Mouse (Mus musculus) kidney, embryonic 16.5 days (tissue): ENCODE measurements around the gene Elmod2. TPM values are rescaled to one million over a fixed set of nuclear protein-coding genes. Genes with fewer than 3 reads are reported as not detected.

Experiments used
- ATAC-seq: fragments of 200-750 bp; cut with Nextera tagmentation; 2 replicates; pipeline ENCODE4 v1.8.0; 2017; ENCODE audit warnings: moderate TSS enrichment; ENCODE audit not compliant: low FRiP score, low TSS enrichment
- H3K27ac ChIP-seq: fragments of 300-500 bp; sonication (generic); 2 replicates; pipeline ENCODE4 v1.5.1; 2014; ENCODE audit warnings: low read length
- H3K27me3 ChIP-seq: fragments of 300-500 bp; sonication (generic); 2 replicates; pipeline ENCODE4 v1.6.1; 2014; ENCODE audit warnings: low read length, control low read depth, mixed read lengths; ENCODE audit not compliant: insufficient read depth
- H3K36me3 ChIP-seq: fragments of 300-500 bp; sonication (generic); 2 replicates; pipeline ENCODE4 v1.6.1; 2014; ENCODE audit warnings: low read length, control low read depth, mixed read lengths; ENCODE audit not compliant: insufficient read depth
- H3K4me1 ChIP-seq: fragments of 300-500 bp; sonication (generic); 2 replicates; pipeline ENCODE4 v1.6.1; 2014; ENCODE audit warnings: low read length, control low read depth, mixed read lengths; ENCODE audit not compliant: insufficient read depth
- H3K4me2 ChIP-seq: fragments of 300-500 bp; sonication (generic); replicated peaks from 2 replicates; pipeline ENCODE4 v1.6.1; 2014; ENCODE audit warnings: low read depth, low read length
- H3K4me3 ChIP-seq: fragments of 300-500 bp; sonication (generic); 2 replicates; pipeline ENCODE4 v1.5.1; 2014; ENCODE audit warnings: mild to moderate bottlenecking, low read length
- H3K9ac ChIP-seq: fragments of 300-500 bp; sonication (generic); replicated peaks from 2 replicates; pipeline ENCODE4 v1.6.1; 2014; ENCODE audit warnings: low read length
- H3K9me3 ChIP-seq: fragments of 300-500 bp; sonication (generic); 2 replicates; pipeline ENCODE4 v1.6.1; 2016; ENCODE audit warnings: low read length, control low read depth
- WGBS: fragments of 180-500 bp; shearing (Covaris S2); extraction: QIAGEN DNeasy Blood & Tissue Kit; methylation state at CpG from one replicate; pipeline ENCODE4 v1.1.7; 2014; 5-methylcytosine and 5-hydroxymethylcytosine counted together
- polyA plus RNA-seq: library from polyadenylated mRNA; unstranded; fragments of >200 nt; fragmentation: Nextera tagmentation; extraction: Ambion mirVana; gene quantifications from 2 replicates; pipeline ENCODE4 v1.2.1, GENCODE M21; 2015

Gene Elmod2
- polyA plus RNA-seq, result 15.4 and 16.0 TPM in 2 replicates

DNA sequence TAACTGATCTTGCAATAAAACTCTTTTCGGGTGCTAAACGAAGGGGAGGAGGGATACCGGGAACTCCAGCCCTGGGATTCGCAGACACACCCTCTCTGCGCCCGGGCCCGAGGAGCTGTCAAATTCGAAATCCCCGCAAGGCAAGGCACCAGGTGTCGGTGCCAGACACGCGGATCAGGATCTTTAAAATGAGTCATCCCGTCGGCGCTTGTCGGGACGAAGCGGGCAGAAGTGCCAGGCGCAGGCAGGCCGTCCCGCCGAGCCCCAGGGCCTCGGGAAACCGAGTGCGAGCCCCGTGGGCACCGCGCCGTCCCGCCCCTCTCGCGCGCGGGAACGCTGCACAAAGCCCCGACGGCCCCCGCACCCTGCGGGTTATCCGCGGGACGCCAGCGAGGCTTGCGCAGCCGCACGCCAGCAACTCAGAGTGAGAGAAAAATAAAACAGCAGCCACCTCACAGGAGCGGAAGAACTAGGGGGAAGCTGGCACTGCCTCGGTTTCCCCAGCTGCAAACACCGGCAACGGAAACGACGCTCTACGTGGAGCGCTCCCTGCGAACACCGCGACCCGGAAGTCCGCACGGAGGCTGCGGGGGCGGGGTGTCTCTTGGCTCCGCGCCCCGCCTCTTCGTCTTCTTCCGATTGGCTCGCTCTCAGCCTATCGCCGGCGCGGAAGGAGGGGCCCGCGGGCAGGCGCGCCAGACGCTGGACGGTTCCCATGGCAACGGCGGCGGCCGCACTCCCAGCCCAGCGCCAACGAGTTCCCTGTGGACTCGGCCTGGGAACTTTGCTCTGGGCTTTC is at the start of gene Elmod2:
Elmod2 (minus strand) TSS at position 588 of the 799 bp plus-strand sequence.
- under 1% methylated on average over 85 of the region's 85 CpGs for whole genome bisulfite sequencing
- H3K27me3 ChIP-seq, result no peaks in the 10 kb centered on the region
- peak within 1 kb of the TSS; percentile 79 for H3K4me2 ChIP-seq
- peak; percentile 100 for ATAC-seq
- no peaks in the 10 kb centered on the region for H3K9me3 ChIP-seq
- H3K4me1 ChIP-seq, result peaks cover 9% of the 10 kb centered on the region
- H3K9ac ChIP-seq, result peak within 1 kb of the TSS; percentile 86
- H3K36me3 ChIP-seq, result peaks cover 4% of the 10 kb centered on the region; the same call in 1 of the 2 replicates
- H3K4me3 ChIP-seq, result peak within 1 kb of the TSS; percentile 95
- 0 out of 2 replicates have a peak within 1 kb of the TSS, but pooled peaks have one; percentile 29 for H3K27ac ChIP-seq

DNA sequence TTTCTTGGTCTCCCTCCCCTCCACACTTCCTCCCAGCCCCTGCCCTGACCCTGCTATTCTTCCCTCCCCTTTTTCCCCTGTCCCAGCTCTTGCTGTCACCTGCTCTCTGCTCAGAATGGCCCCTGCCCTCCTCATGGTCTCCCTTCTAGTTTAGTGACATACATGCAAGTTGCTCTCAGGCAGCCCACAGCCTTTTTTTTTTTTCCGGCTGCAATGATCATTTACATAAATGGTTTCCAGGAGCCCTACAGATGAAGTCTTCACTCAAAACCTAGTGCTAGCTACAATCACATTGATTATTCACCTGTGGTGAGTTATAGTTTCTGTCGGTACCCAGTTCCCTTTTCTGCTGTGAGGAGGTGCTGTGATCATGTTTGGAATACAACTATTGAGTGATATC is 48.7 kb upstream of the Elmod2 start:
- Histone ChIP-seq H3K27me3 (no peaks in the 10 kb centered on the region), H3K9me3 (no peaks in the 10 kb centered on the region), H3K9ac (no peak overlapping the region), H3K27ac (no peak overlapping the region), H3K4me2 (no peak overlapping the region), H3K4me1 (no peaks in the 10 kb centered on the region), H3K4me3 (no peak overlapping the region), H3K36me3 (no peaks in the 10 kb centered on the region)
- no peak for ATAC-seq
- WGBS, result 74% methylated on average over 2 of the region's 2 CpGs

DNA sequence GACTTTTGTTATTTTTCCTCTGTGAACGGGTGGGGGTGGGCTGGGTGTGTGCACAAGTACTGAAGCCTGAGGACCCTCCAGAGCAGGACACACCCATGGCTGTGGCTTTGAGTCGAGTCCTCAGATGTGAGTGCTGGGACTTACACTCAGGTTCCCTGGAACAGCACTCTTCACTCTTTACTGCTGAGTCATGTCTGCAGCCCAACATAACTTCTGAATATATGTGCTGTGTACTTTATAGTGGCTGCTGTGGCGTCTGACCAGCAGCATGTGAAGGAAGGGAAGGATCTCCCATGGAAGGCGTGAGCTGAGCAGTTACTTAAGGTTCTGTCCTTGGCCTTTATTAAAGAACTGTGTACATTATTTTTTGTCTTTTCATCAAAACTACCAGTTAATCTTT is 47.9 kb upstream of the Elmod2 start:
- Histone ChIP-seq H3K9ac (no peak overlapping the region), H3K27me3 (no peaks in the 10 kb centered on the region), H3K4me1 (no peaks in the 10 kb centered on the region), H3K27ac (no peak overlapping the region), H3K4me2 (no peak overlapping the region), H3K36me3 (no peaks in the 10 kb centered on the region), H3K9me3 (no peaks in the 10 kb centered on the region), H3K4me3 (no peak overlapping the region)
- no peak for ATAC-seq
- WGBS, result 60% methylated on average over 4 of the region's 4 CpGs

DNA sequence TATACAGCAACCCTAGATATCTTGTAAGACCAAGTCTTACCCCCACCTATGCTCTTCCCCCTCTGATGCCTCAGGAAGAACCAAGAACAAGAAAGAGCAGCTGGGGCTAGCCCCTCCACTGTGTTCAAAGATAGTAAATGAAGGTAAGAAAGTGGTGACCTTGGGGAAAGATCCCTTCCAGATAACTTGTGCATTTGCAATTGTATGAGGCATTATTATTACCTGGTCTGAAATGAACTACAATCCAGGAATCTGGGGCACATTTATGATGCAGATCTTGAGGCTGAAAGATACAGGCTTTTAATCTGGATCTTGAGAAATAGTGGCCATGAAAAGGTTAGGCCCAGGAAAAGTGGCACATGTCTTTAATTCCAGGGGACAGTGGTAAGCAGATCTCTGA is 44.9 kb upstream of the Elmod2 start:
- H3K4me1 ChIP-seq, result no peaks in the 10 kb centered on the region
- H3K4me3 ChIP-seq, result no peak overlapping the region
- no peaks in the 10 kb centered on the region for H3K27me3 ChIP-seq
- H3K27ac ChIP-seq, result no peak overlapping the region
- H3K36me3 ChIP-seq, result no peaks in the 10 kb centered on the region
- no peak for ATAC-seq
- H3K4me2 ChIP-seq, result no peak overlapping the region
- H3K9me3 ChIP-seq, result no peaks in the 10 kb centered on the region
- H3K9ac ChIP-seq, result no peak overlapping the region

DNA sequence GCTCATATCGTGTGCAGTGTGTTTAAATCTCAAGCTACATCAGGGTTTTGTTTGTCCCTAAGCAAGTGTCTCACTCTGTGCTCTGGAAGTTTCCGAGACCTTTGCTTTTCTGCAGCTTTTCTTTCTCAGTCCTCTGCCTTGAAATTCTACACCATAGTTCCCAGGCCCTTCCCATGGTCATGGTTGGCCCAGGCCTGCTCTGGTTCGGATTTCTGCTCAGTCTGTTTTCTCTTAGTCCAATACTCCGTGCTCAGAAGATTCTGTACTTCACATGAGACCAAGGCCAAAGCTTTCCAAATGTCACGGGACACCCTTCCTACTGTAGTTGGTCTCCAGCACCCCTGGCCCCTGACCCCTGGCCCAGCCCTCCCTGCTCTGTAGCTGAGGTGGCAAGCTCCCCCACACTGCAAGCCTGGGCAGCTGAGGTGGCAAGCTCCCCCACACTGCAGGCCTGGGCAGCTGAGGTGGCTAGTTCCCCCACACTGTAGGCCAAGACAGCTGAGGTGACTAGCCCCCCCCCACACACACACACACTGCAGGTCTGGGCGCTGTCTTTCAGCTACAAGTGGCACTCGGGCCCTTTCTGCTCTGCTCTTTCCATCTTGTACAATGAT is 31.0 kb upstream of the Elmod2 start:
- 35% methylated on average over 7 of the region's 7 CpGs for WGBS
- Histone ChIP-seq H3K4me2 (no peak overlapping the region), H3K4me1 (no peaks in the 10 kb centered on the region), H3K9me3 (no peaks in the 10 kb centered on the region), H3K4me3 (no peak overlapping the region), H3K9ac (no peak overlapping the region), H3K27me3 (no peaks in the 10 kb centered on the region), H3K27ac (no peak overlapping the region), H3K36me3 (no peaks in the 10 kb centered on the region)
- peak; percentile 88 for ATAC-seq

DNA sequence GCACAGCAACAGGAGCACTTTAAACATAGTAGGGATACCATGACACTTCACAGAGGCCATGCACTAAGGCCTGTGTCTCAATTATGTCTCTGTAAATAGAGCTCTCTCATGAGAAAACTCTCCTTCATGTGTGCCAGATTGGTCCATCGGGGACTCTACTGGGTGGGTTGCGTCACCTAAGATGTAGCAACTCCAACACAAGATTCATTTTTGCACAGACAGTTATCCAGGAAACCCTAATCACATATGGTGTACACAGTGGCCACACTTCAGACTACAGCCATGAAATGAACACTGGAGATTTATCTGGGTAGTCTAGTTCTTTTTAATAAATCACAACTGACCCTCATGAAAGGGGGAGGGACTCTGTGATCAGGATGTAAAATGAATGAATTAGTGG is 19.0 kb upstream of the Elmod2 start:
- Histone ChIP-seq H3K9ac (no peak overlapping the region), H3K9me3 (no peaks in the 10 kb centered on the region), H3K4me2 (no peak overlapping the region), H3K4me1 (no peaks in the 10 kb centered on the region), H3K4me3 (no peak overlapping the region), H3K27me3 (no peaks in the 10 kb centered on the region), H3K36me3 (no peaks in the 10 kb centered on the region), H3K27ac (no peak overlapping the region)
- 90% methylated on average over 2 of the region's 2 CpGs for whole genome bisulfite sequencing
- no peak for ATAC-seq

DNA sequence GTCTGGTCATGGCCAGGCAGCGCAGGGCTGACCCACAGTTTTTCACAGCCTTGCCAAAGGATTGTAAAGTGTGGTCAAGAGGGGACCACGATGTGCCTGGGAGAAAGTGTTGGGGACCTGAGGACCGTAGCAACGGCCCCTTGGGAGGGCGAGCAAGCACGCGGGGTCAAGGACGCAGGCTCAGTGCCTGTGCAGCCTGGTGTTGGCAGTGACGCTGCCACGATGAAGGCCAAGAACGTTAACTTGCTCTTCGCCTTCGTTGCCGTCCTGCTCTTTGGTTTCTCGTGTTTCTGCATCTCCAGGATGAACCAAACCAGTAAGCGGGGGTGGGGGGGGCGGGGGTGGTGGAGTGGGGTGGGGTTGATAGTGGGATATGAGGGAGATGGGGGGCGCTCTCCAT is 16.0 kb upstream of the Elmod2 start, which contains the start of gene Mgat4d:
Mgat4d (plus strand) TSS at position 209 of the 400 bp plus-strand sequence.
- no peak within 1 kb of the TSS for H3K4me2 ChIP-seq
- ATAC-seq, result no peak

DNA sequence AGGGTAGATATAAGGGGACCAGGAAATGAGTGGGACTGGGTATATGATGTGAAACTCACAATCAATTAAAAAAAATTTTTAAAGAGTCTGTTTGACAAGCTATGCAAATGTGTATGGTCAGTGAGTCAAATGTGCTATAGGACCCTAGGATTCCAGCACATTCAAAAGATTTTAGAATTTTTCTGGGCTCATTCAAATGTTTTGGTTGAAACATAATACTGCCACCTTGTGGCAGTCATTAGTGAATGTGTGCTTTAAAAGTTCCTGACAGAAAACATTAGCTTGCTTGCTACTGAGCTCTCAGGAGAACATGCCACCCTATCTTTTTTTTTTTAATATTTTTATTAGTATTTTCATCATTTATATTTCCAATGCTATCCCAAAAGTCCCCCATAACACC is 10.4 kb upstream of the Elmod2 start:
- Histone ChIP-seq H3K4me3 (no peak overlapping the region), H3K4me2 (no peak overlapping the region), H3K9ac (no peak overlapping the region), H3K27ac (no peak overlapping the region), H3K4me1 (no peaks in the 10 kb centered on the region), H3K36me3 (no peaks in the 10 kb centered on the region), H3K27me3 (no peaks in the 10 kb centered on the region), H3K9me3 (no peaks in the 10 kb centered on the region)
- ATAC-seq, result no peak

More for the DNA sequence above, 16.0 kb upstream of the Elmod2 start, which contains the start of gene Mgat4d:
- H3K4me3 ChIP-seq, result no peak within 1 kb of the TSS
- H3K9ac ChIP-seq, result no peak within 1 kb of the TSS
- no peaks in the 10 kb centered on the region for H3K4me1 ChIP-seq
- H3K9me3 ChIP-seq, result no peaks in the 10 kb centered on the region
- no peak within 1 kb of the TSS for H3K27ac ChIP-seq
- 82% methylated on average over 18 of the region's 18 CpGs for WGBS
- no peaks in the 10 kb centered on the region for H3K36me3 ChIP-seq
- no peaks in the 10 kb centered on the region for H3K27me3 ChIP-seq

DNA sequence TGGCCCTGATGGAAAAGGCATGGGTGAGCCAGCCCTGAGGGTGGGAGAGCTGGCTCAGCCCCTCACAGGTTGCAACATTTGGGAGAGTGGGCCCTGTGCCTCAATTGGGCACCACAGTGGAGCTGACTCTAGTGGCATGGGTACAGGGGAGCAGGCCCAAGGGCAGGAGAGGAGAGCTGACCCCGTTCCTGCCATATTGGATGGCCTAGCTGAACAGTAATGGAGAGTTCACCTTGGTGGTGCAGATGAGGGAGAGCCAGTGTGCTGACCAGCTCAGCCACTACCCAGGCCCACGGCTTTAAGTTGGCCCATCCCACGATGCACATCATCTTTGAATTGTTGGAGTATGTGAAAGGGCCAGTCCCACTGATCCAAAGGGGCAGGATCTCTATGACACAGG is 9.8 kb upstream of the Elmod2 start:
- H3K9ac ChIP-seq, result no peak overlapping the region
- WGBS, result 87% methylated on average over 3 of the region's 3 CpGs
- peak; percentile 49; the same call in 1 of the 2 replicates for ATAC-seq
- H3K4me1 ChIP-seq, result no peaks in the 10 kb centered on the region
- H3K4me3 ChIP-seq, result no peak overlapping the region
- H3K27ac ChIP-seq, result no peak overlapping the region
- no peaks in the 10 kb centered on the region for H3K36me3 ChIP-seq
- no peaks in the 10 kb centered on the region for H3K9me3 ChIP-seq
- H3K27me3 ChIP-seq, result no peaks in the 10 kb centered on the region
- no peak overlapping the region for H3K4me2 ChIP-seq

DNA sequence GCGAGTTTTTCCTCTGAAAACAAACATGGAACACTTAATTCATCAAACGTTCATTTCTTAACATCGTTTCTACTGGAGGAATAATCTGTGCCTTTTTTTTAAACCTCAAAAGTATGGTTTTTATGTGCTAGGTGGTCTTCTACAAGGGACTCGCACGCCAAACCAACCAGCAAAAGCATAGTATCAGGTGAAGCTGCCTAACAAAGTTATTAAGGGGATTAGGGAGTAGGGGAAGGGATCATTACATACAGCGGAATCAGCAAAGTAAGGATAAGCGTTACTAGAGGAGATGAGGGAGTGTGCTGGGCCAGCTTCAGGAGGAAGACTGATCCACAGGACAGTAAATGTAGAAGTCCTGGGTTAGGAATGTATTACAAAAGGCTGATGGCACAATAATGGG is 578 bp upstream of the Elmod2 start:
- H3K27me3 ChIP-seq, result no peaks in the 10 kb centered on the region
- H3K4me1 ChIP-seq, result peaks cover 9% of the 10 kb centered on the region
- H3K9me3 ChIP-seq, result no peaks in the 10 kb centered on the region
- peak overlapping the region; percentile 95 for H3K4me3 ChIP-seq
- peak overlapping the region; percentile 65 for H3K9ac ChIP-seq
- ATAC-seq, result peak; percentile 25; the same call in 1 of the 2 replicates
- H3K36me3 ChIP-seq, result peaks cover 4% of the 10 kb centered on the region; the same call in 1 of the 2 replicates
- H3K27ac ChIP-seq, result no peak overlapping the region
- H3K4me2 ChIP-seq, result peak overlapping the region; percentile 79
- 7% methylated on average over 7 of the region's 7 CpGs for WGBS
